Mouse (Mus musculus) heart, postnatal 0 days (tissue): Measurements from ENCODE around the gene Nhsl1. TPM values are rescaled to one million over a fixed set of nuclear protein-coding genes. Genes with fewer than 3 reads are reported as not detected.

Source experiments
- ATAC-seq: fragments of 200-750 bp; cut with Nextera tagmentation; 2 replicates; pipeline ENCODE4 v1.8.0; 2017; ENCODE audit warnings: low read depth, moderate number of reproducible peaks, moderate library complexity; ENCODE audit not compliant: insufficient read depth
- DNase-seq: peaks from one replicate; pipeline ENCODE4 v3.0.0-alpha.2; 2016; ENCODE audit warnings: low spot score
- H3K27ac ChIP-seq: fragments of 300-500 bp; sonication (generic); 2 replicates; pipeline ENCODE4 v1.5.1; 2014; ENCODE audit warnings: low read depth, mild to moderate bottlenecking
- H3K27me3 ChIP-seq: fragments of 300-500 bp; sonication (generic); 2 replicates; pipeline ENCODE4 v1.6.1; 2014; ENCODE audit warnings: low read length, mixed read lengths; ENCODE audit not compliant: control insufficient read depth, insufficient read depth
- H3K36me3 ChIP-seq: fragments of 300-500 bp; sonication (generic); replicated peaks from 2 replicates; pipeline ENCODE4 v1.6.1; 2014; ENCODE audit warnings: low read length, mixed read lengths; ENCODE audit not compliant: control insufficient read depth, insufficient read depth
- H3K4me1 ChIP-seq: fragments of 300-500 bp; sonication (generic); 2 replicates; pipeline ENCODE4 v1.6.1; 2014; ENCODE audit warnings: antibody characterized with exemption; ENCODE audit not compliant: control insufficient read depth, insufficient read depth
- H3K4me2 ChIP-seq: fragments of 300-500 bp; sonication (generic); 2 replicates; pipeline ENCODE4 v1.6.1; 2014; ENCODE audit warnings: low read depth, mild to moderate bottlenecking, low read length, moderate library complexity
- H3K4me3 ChIP-seq: fragments of 300-500 bp; sonication (generic); 2 replicates; pipeline ENCODE4 v1.5.1; 2014; ENCODE audit warnings: low read depth, low read length
- H3K9ac ChIP-seq: fragments of 300-500 bp; sonication (generic); replicated peaks from 2 replicates; pipeline ENCODE4 v1.6.1; 2014; ENCODE audit warnings: low read depth, low read length, mixed read lengths
- H3K9me3 ChIP-seq: fragments of 300-500 bp; sonication (generic); replicated peaks from 2 replicates; pipeline ENCODE4 v1.6.1; 2016; ENCODE audit warnings: low read length; ENCODE audit not compliant: control insufficient read depth
- CTCF ChIP-seq: IDR thresholded peaks from 2 replicates; pipeline ENCODE4 v1.5.1; 2016; ENCODE audit warnings: antibody characterized with exemption, control low read depth, low read depth
- EP300 ChIP-seq: IDR thresholded peaks from 2 replicates; pipeline ENCODE4 v1.6.1; 2016; ENCODE audit warnings: antibody characterized with exemption, low read depth
- WGBS: fragments of 180-500 bp; shearing (Covaris S2); extraction: QIAGEN DNeasy Blood & Tissue Kit; methylation state at CpG from one replicate; pipeline ENCODE4 v1.1.7; 2014; 5-methylcytosine and 5-hydroxymethylcytosine counted together
- polyA plus RNA-seq: library from polyadenylated mRNA; unstranded; fragments of >200 nt; fragmentation: Nextera tagmentation; extraction: Ambion mirVana; gene quantifications from 2 replicates; pipeline ENCODE4 v1.2.1, GENCODE M21; 2015
- total RNA-seq: library from RNA; depleted of rRNA; stranded (reverse); fragments of >200 nt; gene quantifications from 2 replicates; pipeline ENCODE4 v1.2.3, GENCODE M21; 2014; ENCODE audit warnings: low replicate concordance

The Nhsl1 gene
- total and polyA plus RNA-seq, 2 experiments from 2014 or later: 8.8 to 20.1 TPM

DNA sequence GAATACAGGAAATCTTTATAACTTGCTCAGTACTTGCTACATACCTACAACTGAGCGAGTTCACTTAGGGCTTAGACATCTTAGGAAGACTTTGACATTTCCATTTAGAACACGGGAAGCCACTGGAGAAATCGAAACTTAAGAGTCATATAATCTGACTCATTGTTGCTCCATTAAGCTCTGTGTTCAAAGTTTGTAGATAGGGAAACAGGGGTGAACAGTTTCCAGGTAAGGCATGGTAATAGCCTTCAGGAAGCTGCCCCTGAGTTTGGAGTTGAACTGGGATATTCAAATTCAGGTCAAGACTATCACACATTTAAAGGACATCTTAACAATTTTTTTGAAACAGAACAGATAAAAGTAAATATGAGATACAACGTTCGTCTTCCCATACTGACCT, 165.9 kb downstream of the Nhsl1 start:
- WGBS: 85% methylated on average over 5 of the region's 5 CpGs
- DNase-seq: no peak
- no peaks in the 10 kb centered on the region for H3K27me3 ChIP-seq
- H3K27ac ChIP-seq: no peak overlapping the region
- H3K4me2 ChIP-seq: no peak overlapping the region
- no peak for ATAC-seq
- no peak overlapping the region for H3K9ac ChIP-seq
- H3K4me1 ChIP-seq: peaks cover 24% of the 10 kb centered on the region
- H3K4me3 ChIP-seq: no peak overlapping the region
- H3K9me3 ChIP-seq: no peaks in the 10 kb centered on the region
- H3K36me3 ChIP-seq: no peaks in the 10 kb centered on the region
- TF ChIP-seq EP300: no peak
- no peak for TF ChIP-seq CTCF

GRCm38 (mm10) chr10:18488239-18488803, 169.5 kb downstream of the Nhsl1 start:
- no peaks in the 10 kb centered on the region for H3K9me3 ChIP-seq
- H3K27ac ChIP-seq: no peak overlapping the region
- DNase-seq (no peak), ATAC-seq (no peak)
- H3K4me3 ChIP-seq: no peak overlapping the region
- H3K27me3 ChIP-seq: no peaks in the 10 kb centered on the region
- 83% methylated on average over 7 of the region's 7 CpGs for whole genome bisulfite sequencing
- H3K4me2 ChIP-seq: no peak overlapping the region
- no peaks in the 10 kb centered on the region for H3K36me3 ChIP-seq
- H3K4me1 ChIP-seq: peaks cover 23% of the 10 kb centered on the region
- no peak for TF ChIP-seq CTCF
- TF ChIP-seq EP300: no peak
- H3K9ac ChIP-seq: no peak overlapping the region

- Histone ChIP-seq H3K27me3 (no peaks in the 10 kb centered on the region), H3K9ac (no peak overlapping the region), H3K4me3 (no peak overlapping the region), H3K4me2 (no peak overlapping the region), H3K4me1 (peaks cover 29% of the 10 kb centered on the region), H3K27ac (no peak overlapping the region), H3K9me3 (no peaks in the 10 kb centered on the region), H3K36me3 (no peaks in the 10 kb centered on the region)
- WGBS: 61% methylated on average over 10 of the region's 10 CpGs
- no peak for DNase-seq
- no peak for ATAC-seq
- TF ChIP-seq CTCF (no peak), EP300 (no peak)
Observed at GRCm38 (mm10) chr10:18489936-18490335, 171.2 kb downstream of the Nhsl1 start.

DNA sequence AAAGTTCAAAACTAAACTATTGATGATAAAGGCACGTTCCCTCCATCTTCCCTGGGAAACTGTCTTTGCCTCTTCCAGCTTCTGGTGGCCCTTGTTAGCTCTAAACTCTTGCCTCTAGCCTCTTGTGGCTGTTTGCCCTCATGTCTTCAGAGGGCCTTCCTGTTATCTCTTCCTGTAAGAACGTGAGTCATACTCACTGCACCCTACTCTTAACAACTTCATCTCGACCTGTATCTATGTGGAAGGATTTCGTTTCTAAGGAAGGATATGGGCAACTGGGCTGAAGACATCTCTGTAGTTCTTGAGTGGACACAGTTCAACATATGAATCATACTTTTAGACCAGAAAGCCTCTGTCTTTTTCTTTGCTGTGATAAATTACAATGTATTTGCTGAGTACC, 173.2 kb downstream of the Nhsl1 start:
- Histone ChIP-seq H3K27ac (no peak overlapping the region), H3K27me3 (no peaks in the 10 kb centered on the region), H3K4me1 (peaks cover 29% of the 10 kb centered on the region), H3K4me2 (no peak overlapping the region), H3K36me3 (no peaks in the 10 kb centered on the region), H3K4me3 (no peak overlapping the region), H3K9me3 (no peaks in the 10 kb centered on the region), H3K9ac (no peak overlapping the region)
- ATAC-seq: no peak
- 28% methylated on average over 4 of the region's 4 CpGs for WGBS
- no peak for TF ChIP-seq EP300
- TF ChIP-seq CTCF: no peak
- DNase-seq: no peak

DNA sequence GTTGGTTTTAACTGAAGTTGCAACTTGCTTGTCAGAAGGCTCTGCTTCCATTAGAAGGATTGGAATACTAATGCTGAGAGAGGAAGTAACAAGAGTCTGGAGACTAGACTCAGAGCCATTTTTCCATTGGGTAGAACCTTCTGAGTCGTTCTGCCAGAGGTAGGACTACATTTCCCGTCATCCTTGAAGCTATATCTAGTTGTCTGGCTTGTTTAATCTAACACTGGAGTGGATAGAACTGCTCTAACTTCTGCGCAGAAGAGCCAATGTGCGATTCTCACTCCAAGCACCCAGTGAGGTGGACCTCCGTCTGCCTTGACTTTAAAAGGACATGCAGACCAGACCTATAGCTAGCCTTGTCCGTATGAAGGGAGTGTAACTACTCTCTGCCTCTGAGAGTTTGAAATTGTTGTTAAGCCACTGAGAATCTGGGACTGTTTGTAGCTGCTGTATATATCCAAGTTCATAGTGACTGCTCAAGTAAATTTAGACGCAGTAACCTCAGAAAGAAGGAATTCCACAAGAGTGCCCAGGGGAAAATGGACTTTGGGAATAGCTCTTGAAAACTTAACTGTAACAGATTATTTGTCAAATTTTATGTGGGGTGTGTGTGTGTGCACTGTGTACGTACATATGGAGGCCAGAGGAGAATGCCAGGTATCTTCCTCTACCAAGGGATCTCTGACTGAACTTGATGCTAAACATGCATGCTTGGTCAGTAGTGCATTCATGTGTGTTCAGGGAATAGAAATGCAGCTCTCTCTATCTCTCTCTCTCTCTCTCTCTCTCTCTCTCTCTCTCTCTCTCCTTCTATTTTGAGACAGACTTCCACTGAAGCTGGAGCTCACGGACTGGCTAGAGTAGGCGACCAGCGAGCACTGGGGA, 174.5 kb downstream of the Nhsl1 start:
- Histone ChIP-seq H3K4me3 (no peak overlapping the region), H3K9ac (no peak overlapping the region), H3K36me3 (peaks cover 6% of the 10 kb centered on the region), H3K4me1 (peaks cover 29% of the 10 kb centered on the region), H3K9me3 (no peaks in the 10 kb centered on the region), H3K4me2 (no peak overlapping the region), H3K27me3 (no peaks in the 10 kb centered on the region), H3K27ac (peak overlapping the region; percentile 78)
- TF ChIP-seq EP300 (no peak), CTCF (no peak)
- peak; percentile 74 for ATAC-seq
- DNase-seq: no peak
- 44% methylated on average over 11 of the region's 11 CpGs for WGBS
